Mouse (Mus musculus) frontal cortex, postnatal 10 days (tissue): ENCODE data around the gene Olfr66.

Experiments used
- DNase-seq, 2 experiments: peaks; one replicate each; pipeline ENCODE4 v3.0.0; 2022; ENCODE audit warnings: low spot score in 2 of 2, mixed read lengths in 1 of 2

Olfr66 gene

GRCm38 (mm10) chr7:103886152-103886551 is at the start of gene Olfr66:
Gene Olfr66 (minus strand): TSS chr7:103886252.
- DNase-seq: no peak

GRCm38 (mm10) chr7:103934264-103934663 is 48.2 kb upstream of the Olfr66 start, which contains the start of gene Olfr632:
Gene Olfr632 (plus strand): TSS chr7:103934347.
- DNase-seq: no peak

- DNase-seq: no peak
Observed at GRCm38 (mm10) chr7:103928525-103928924, 42.5 kb upstream of the Olfr66 start, which contains the start of gene Olfr631. Gene Olfr631 (plus strand): TSS chr7:103928825.

- no peak for DNase-seq
Observed at GRCm38 (mm10) chr7:103915338-103915737, 29.3 kb upstream of the Olfr66 start.

GRCm38 (mm10) chr7:103912969-103913511 is 27.0 kb upstream of the Olfr66 start:
- DNase-seq: no peak

GRCm38 (mm10) chr7:103910047-103910446 is 24.0 kb upstream of the Olfr66 start:
- no peak for DNase-seq

GRCm38 (mm10) chr7:103903187-103903586 is 17.1 kb upstream of the Olfr66 start, which contains the start of gene Olfr65:
Gene Olfr65 (plus strand): TSS chr7:103903487.
- DNase-seq: no peak

- DNase-seq: no peak
Observed at GRCm38 (mm10) chr7:103894385-103894784, 8.3 kb upstream of the Olfr66 start, which contains the start of gene Olfr64. Gene Olfr64 (minus strand): TSS chr7:103894485.

GRCm38 (mm10) chr7:103877093-103877492 is 9.0 kb downstream of the Olfr66 start:
- DNase-seq: no peak

- DNase-seq: no peak
Observed at GRCm38 (mm10) chr7:103874451-103874850, 11.6 kb downstream of the Olfr66 start.

GRCm38 (mm10) chr7:103873064-103873463 is 13.0 kb downstream of the Olfr66 start:
- DNase-seq: no peak

GRCm38 (mm10) chr7:103870667-103871066 is 15.4 kb downstream of the Olfr66 start:
- no peak for DNase-seq

- no peak for DNase-seq
Observed at GRCm38 (mm10) chr7:103865716-103866115, 20.3 kb downstream of the Olfr66 start.

GRCm38 (mm10) chr7:103861531-103861930 is 24.5 kb downstream of the Olfr66 start:
- no peak for DNase-seq

- DNase-seq: no peak
Observed at GRCm38 (mm10) chr7:103860855-103861254, 25.2 kb downstream of the Olfr66 start.

- no peak for DNase-seq
Observed at GRCm38 (mm10) chr7:103859076-103859475, 27.0 kb downstream of the Olfr66 start.

GRCm38 (mm10) chr7:103854669-103855068 is 31.4 kb downstream of the Olfr66 start:
- no peak for DNase-seq

- no peak for DNase-seq
Observed at GRCm38 (mm10) chr7:103853090-103853489, 33.0 kb downstream of the Olfr66 start, which contains the start of gene Hbb-y. Gene Hbb-y (minus strand): TSS chr7:103853216.

GRCm38 (mm10) chr7:103844525-103845325 is 41.3 kb downstream of the Olfr66 start:
- DNase-seq: no peak

GRCm38 (mm10) chr7:103843034-103843433 is 43.0 kb downstream of the Olfr66 start, which contains the start of gene Hbb-bh1:
Gene Hbb-bh1 (minus strand): TSS chr7:103843164.
- no peak for DNase-seq

- DNase-seq: no peak
Observed at GRCm38 (mm10) chr7:103840268-103840667, 45.8 kb downstream of the Olfr66 start, which contains the start of gene Hbb-bh2. Gene Hbb-bh2 (minus strand): TSS chr7:103840520.
